Mouse (Mus musculus) lung, postnatal 0 days (tissue): ENCODE data around the gene B430305J03Rik.

Experiments
- CTCF ChIP-seq: IDR thresholded peaks from 2 replicates; pipeline ENCODE4 v1.5.1; 2016; ENCODE audit warnings: antibody characterized with exemption, mild to moderate bottlenecking
- EP300 ChIP-seq: IDR thresholded peaks from 2 replicates; pipeline ENCODE4 v1.6.1; 2016; ENCODE audit warnings: antibody characterized with exemption, mild to moderate bottlenecking, control low read depth

DNA sequence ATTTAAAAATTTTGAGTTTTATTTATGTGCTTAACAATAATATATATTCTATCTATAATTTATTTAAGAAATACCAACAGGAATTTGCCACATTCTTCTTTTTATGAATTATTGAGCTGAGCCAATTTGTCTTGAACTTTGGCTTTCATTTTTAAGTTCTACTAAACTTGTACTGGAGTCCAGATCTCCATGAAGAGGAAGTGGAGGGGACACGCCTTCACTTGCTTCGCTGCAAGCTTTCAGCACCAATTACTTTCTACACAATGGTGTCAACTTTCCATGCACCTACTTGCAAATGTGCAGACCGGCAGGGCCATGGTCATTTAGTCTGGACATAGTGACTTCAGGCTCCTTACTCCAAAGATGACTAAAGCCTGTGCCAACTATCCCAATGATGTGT lies 27.8 kb upstream of the B430305J03Rik start:
- TF ChIP-seq EP300 (no peak), CTCF (no peak)
